Mouse (Mus musculus) liver, adult 2 months (tissue): ENCODE measurements around the gene Lrrc49. TPM values are rescaled to one million over a fixed set of nuclear protein-coding genes. Genes with fewer than 3 reads are reported as not detected.

Experiments
- DNase-seq: peaks from one replicate; pipeline ENCODE4 v3.0.0-alpha.2; 2011; ENCODE audit warnings: low read depth, low spot score; ENCODE audit errors: extremely low read depth
- H3K27ac ChIP-seq: fragments of 200-500 bp; replicated peaks from 2 replicates; pipeline ENCODE4 v1.5.1; 2012; ENCODE audit warnings: low read depth, mild to moderate bottlenecking, control low read depth, inconsistent platforms, low read length; ENCODE audit not compliant: insufficient read depth
- H3K27me3 ChIP-seq: fragments of 200-500 bp; 2 replicates; pipeline ENCODE4 v1.6.1; 2012; ENCODE audit warnings: mild to moderate bottlenecking, moderate library complexity, low read length, inconsistent platforms; ENCODE audit not compliant: control insufficient read depth, insufficient read depth
- H3K36me3 ChIP-seq: fragments of 200-500 bp; 2 replicates; pipeline ENCODE4 v1.6.1; 2012; ENCODE audit warnings: low read length, inconsistent platforms; ENCODE audit not compliant: control insufficient read depth, insufficient read depth
- H3K4me1 ChIP-seq: fragments of 200-500 bp; 2 replicates; pipeline ENCODE4 v1.6.1; 2011; ENCODE audit warnings: low read length; ENCODE audit not compliant: control insufficient read depth, insufficient read depth
- H3K4me3 ChIP-seq: fragments of 200-500 bp; 2 replicates; pipeline ENCODE4 v1.5.1; 2011; ENCODE audit warnings: low read depth, mild to moderate bottlenecking, control low read depth, low read length, moderate library complexity; ENCODE audit not compliant: insufficient read depth
- H3K79me2 ChIP-seq: fragments of 200-500 bp; 2 replicates; pipeline ENCODE4 v1.6.1; 2012; ENCODE audit warnings: inconsistent platforms, mild to moderate bottlenecking, low read length, moderate library complexity; ENCODE audit not compliant: control insufficient read depth, insufficient read depth
- H3K9ac ChIP-seq: fragments of 200-500 bp; 2 replicates; pipeline ENCODE4 v1.6.1; 2012; ENCODE audit warnings: low read depth, mild to moderate bottlenecking, control low read depth, inconsistent platforms, low read length
- CTCF ChIP-seq: fragments of 200-500 bp; IDR thresholded peaks from 2 replicates; pipeline ENCODE4 v1.5.1; 2011; ENCODE audit warnings: low read depth, low read length, control low read depth
- POLR2A ChIP-seq: fragments of 200-500 bp; IDR thresholded peaks from 2 replicates; pipeline ENCODE4 v1.6.1; 2011; ENCODE audit warnings: low read length, control low read depth; ENCODE audit not compliant: insufficient read depth; ENCODE audit errors: extremely low read depth
- WGBS: fragments of 180-500 bp; shearing (Covaris S2); methylation state at CpG from one replicate; pipeline ENCODE4 v1.1.7; 2018; 5-methylcytosine and 5-hydroxymethylcytosine counted together
- polyA plus RNA-seq: library from polyadenylated mRNA; depleted of rRNA; stranded (reverse); fragments of >200 nt; gene quantifications from 2 replicates; pipeline ENCODE4 v1.2.3, GENCODE M21; 2012
- total RNA-seq: library from RNA; depleted of rRNA; stranded (reverse); fragments of >200 nt; gene quantifications from 2 replicates; pipeline ENCODE4 v1.2.3, GENCODE M21; 2014

Lrrc49 gene
- total and polyA plus RNA-seq, 2 experiments = 0.17 to 0.28 TPM

DNA sequence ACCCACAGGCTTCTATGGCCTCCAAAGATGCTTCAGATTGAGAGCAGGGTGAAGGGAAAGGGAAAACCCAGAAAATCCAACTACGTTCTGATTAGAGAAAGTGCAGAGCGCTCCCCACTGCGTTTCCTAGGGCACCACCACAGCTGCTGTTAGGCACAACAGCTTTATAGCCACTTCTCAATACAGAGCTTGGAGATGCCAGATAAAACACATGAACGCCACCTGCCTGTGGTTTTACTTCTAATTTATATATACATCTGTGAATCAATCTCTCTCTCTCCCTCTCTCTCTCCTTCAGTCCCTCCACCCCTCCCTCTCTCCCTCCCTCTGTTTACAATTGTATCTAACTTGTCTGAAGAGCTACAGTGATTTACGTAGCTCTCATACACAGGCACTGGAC is 95.6 kb downstream of the Lrrc49 start:
- Histone ChIP-seq H3K4me3 (no peak overlapping the region), H3K27ac (no peak overlapping the region), H3K36me3 (no peaks in the 10 kb centered on the region), H3K27me3 (no peaks in the 10 kb centered on the region), H3K4me1 (no peaks in the 10 kb centered on the region), H3K9ac (no peak overlapping the region), H3K79me2 (no peaks in the 10 kb centered on the region)
- WGBS = 93% methylated on average over 5 of the region's 5 CpGs
- DNase-seq = no peak
- no peak for TF ChIP-seq POLR2A
- no peak for TF ChIP-seq CTCF

DNA sequence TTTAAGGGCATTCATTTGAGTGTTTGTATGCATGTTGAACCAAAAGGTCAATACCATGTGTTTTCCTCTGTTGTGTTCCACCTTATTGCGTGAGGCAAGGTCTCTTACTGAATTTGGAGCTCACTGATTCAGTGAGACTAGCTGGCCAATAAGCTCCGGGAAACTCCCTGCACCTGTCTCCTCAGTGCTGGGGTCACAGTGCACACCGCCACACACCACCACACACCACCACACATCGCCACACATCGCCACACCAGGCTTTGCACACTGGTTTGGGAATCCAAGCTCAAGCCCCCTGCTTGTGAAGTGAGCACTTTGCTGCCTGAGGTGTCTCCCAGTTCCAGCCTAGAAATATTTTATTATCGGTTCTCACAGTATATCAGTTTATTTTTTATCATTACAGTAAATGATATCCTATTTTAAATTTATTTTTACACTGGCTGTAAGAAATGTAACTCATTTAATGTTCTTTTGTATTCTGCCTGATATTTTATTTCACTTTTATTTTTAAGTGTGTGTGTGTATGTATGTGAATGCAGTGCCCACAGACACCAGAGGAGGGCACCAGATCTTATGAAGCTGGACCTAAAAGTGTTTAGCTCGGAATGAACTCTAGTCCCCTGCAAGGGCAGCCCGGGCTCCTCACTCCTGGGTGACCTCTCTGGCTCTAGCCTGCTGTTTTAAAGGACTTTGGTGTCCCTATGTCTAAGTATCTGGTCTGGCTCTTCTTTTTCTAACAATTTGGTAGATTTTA is 96.9 kb downstream of the Lrrc49 start:
- Histone ChIP-seq H3K79me2 (no peaks in the 10 kb centered on the region), H3K9ac (no peak overlapping the region), H3K4me3 (no peak overlapping the region), H3K36me3 (no peaks in the 10 kb centered on the region), H3K27me3 (no peaks in the 10 kb centered on the region), H3K27ac (no peak overlapping the region), H3K4me1 (no peaks in the 10 kb centered on the region)
- TF ChIP-seq CTCF (no peak), POLR2A (no peak)
- DNase-seq = no peak
- WGBS = 96% methylated on average over 8 of the region's 8 CpGs

DNA sequence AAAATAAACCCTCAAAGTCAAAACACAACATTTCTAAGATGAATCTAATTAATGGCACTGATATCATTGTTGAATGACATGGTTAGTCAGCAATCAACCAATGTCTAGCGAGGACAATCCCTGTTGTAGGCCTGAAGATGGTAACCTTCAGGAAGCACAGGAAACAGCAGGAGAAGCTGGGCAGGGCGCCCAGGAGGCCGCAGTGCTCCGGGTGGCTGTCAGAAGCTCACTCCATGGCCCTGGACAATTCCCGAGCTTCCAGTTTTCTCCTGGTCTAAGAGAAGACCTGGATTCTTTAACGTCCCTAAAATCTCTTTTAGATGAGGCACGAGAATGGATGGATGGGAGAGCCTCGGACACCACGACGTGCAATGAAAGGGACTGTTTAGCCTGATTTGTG is 99.0 kb downstream of the Lrrc49 start:
- Histone ChIP-seq H3K4me1 (no peaks in the 10 kb centered on the region), H3K9ac (no peak overlapping the region), H3K4me3 (no peak overlapping the region), H3K36me3 (no peaks in the 10 kb centered on the region), H3K27me3 (no peaks in the 10 kb centered on the region), H3K79me2 (no peaks in the 10 kb centered on the region), H3K27ac (no peak overlapping the region)
- DNase-seq = no peak
- WGBS = 89% methylated on average over 10 of the region's 10 CpGs
- no peak for TF ChIP-seq CTCF
- no peak for TF ChIP-seq POLR2A

DNA sequence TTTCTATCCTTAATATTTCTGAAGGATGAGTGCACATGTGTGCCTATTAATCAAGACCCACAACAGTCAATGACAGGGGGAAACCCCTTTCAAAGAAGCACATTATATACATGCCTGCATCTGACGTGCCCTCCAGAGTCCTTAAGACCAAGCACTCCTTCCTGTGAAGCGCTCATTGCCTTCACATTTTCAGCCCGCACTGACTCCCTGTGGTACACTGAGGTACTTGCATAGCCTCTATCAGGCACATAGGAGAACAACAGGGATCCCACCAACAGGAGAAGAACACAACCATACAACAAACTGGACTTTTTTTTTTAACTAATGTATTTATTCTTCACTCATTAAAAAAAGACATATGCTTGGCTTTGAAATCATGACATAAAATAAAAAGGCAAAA is 101.0 kb downstream of the Lrrc49 start:
- H3K4me3 ChIP-seq = no peak overlapping the region
- WGBS = 92% methylated on average over 3 of the region's 3 CpGs
- H3K27ac ChIP-seq = no peak overlapping the region
- no peaks in the 10 kb centered on the region for H3K79me2 ChIP-seq
- TF ChIP-seq POLR2A (no peak), CTCF (no peak)
- no peaks in the 10 kb centered on the region for H3K36me3 ChIP-seq
- H3K4me1 ChIP-seq = no peaks in the 10 kb centered on the region
- DNase-seq = no peak
- no peak overlapping the region for H3K9ac ChIP-seq
- H3K27me3 ChIP-seq = no peaks in the 10 kb centered on the region

DNA sequence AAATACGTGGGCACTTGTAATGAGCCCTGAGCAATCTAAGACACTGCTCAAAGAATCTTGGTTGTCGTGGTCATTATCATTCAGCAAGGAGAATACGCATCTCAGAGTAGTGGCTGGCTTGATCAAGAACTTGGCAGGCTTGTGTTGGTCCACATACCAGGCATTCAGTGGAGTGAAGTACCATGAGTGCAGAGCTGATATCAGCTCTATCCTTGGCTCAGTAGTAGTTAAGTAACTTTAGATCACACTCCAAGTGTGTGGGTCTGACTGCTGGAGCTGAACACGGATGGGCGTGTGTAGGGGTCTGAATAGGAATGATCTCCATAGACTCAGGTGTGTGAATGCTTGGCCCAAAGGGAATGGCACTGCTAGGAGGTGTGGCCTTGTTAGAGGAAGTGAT is 102.8 kb downstream of the Lrrc49 start:
- no peak overlapping the region for H3K27ac ChIP-seq
- no peak overlapping the region for H3K9ac ChIP-seq
- H3K27me3 ChIP-seq = no peaks in the 10 kb centered on the region
- H3K4me3 ChIP-seq = no peak overlapping the region
- no peaks in the 10 kb centered on the region for H3K79me2 ChIP-seq
- WGBS = 89% methylated on average over 5 of the region's 5 CpGs
- TF ChIP-seq POLR2A = no peak
- TF ChIP-seq CTCF = no peak
- no peaks in the 10 kb centered on the region for H3K4me1 ChIP-seq
- no peaks in the 10 kb centered on the region for H3K36me3 ChIP-seq
- DNase-seq = no peak

DNA sequence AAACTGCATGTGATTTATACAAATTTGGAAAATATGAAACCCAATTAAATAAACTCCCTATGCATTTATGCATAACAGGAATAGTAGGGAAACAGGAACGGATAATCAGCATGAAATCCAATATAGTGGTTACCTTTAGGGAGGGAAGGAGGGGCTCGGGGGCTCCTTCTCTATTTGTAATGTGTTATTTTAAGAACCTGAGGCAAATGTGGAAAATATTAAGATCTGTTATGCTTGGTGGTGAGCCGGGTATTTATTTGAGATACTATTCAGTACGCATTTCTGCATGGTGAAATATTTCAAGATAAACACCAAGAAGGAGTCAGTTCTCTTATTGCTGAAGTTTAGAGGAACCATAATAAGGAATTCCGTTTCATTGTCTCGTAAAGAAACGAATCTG is 105.4 kb downstream of the Lrrc49 start:
- Histone ChIP-seq H3K36me3 (no peaks in the 10 kb centered on the region), H3K27ac (no peak overlapping the region), H3K79me2 (no peaks in the 10 kb centered on the region), H3K4me1 (no peaks in the 10 kb centered on the region), H3K27me3 (no peaks in the 10 kb centered on the region), H3K9ac (no peak overlapping the region), H3K4me3 (no peak overlapping the region)
- 87% methylated on average over 7 of the region's 7 CpGs for WGBS
- no peak for DNase-seq
- TF ChIP-seq CTCF (no peak), POLR2A (no peak)
